In genomic region chr15:97000319-97001251, GRCm38 (mm10) we compare ENCODE assay signal across 8 mouse cellular contexts. TPM values are rescaled to one million over a fixed set of nuclear protein-coding genes. Genes with fewer than 3 reads are reported as not detected.
DNase-seq lines count a peak whose midpoint lies in the region; ATAC-seq and TF ChIP-seq lines count a peak whose summit lies in the region.

No protein-coding gene starts in this region.

- H3K27me3 ChIP-seq in kidney, postnatal 0 days (ENCODE audit: insufficient read depth, low read length) = no peaks in the 10 kb centered on the region

- ATAC-seq in kidney, postnatal 0 days (replicated peaks; ENCODE audit: low FRiP score, low read depth) = no peak
- ATAC-seq in megakaryocyte-erythroid progenitor cell, adult 5-6 weeks (replicated peaks; ENCODE audit: low FRiP score, low TSS enrichment, poor library complexity, severe bottlenecking) = no peak

- H3K27ac ChIP-seq in kidney, postnatal 0 days = peak overlapping the region; percentile 65

- peak; percentile 92 for DNase-seq in heart, adult 11 months
- DNase-seq in heart, adult 8-10 months (ENCODE audit: low spot score) = no peak
- DNase-seq in forelimb bud, embryonic 11.5 days (ENCODE audit: low read depth, low spot score) = peak; percentile 92
- peak; percentile 64 for DNase-seq in kidney, postnatal 0 days (ENCODE audit: low spot score)
- DNase-seq in mesoderm, embryonic 11.5 days (ENCODE audit: low read depth, low spot score) = peak; percentile 86
- no peak for DNase-seq in left cerebral cortex, adult 8-10 months (ENCODE audit: low spot score in 2 of 2)
- no peak for DNase-seq in spleen, adult 18-20 months

- peaks cover 14% of the 10 kb centered on the region for H3K4me1 ChIP-seq in kidney, postnatal 0 days (replicated peaks; ENCODE audit: insufficient read depth, low read length)

- no peaks in the 10 kb centered on the region for H3K36me3 ChIP-seq in kidney, postnatal 0 days (ENCODE audit: insufficient read depth, low read length)

- no peaks in the 10 kb centered on the region for H3K9me3 ChIP-seq in kidney, postnatal 0 days (replicated peaks; ENCODE audit: low read length)

- WGBS in kidney, postnatal 0 days = 27% methylated on average over 17 of the region's 17 CpGs

- no peak overlapping the region for H3K4me3 ChIP-seq in kidney, postnatal 0 days (replicated peaks; ENCODE audit: low read depth, low read length)

- H3K4me2 ChIP-seq in kidney, postnatal 0 days (ENCODE audit: low read length) = no peak overlapping the region

- TF ChIP-seq CTCF in kidney, postnatal 0 days (IDR thresholded peaks at IDR 0.05; ENCODE audit: low read depth) = no peak

- no peak overlapping the region for H3K9ac ChIP-seq in kidney, postnatal 0 days (ENCODE audit: low read depth, low read length)

RNA-seq across cellular contexts. Expression of gene Slc38a4, which starts 55.2 kb away (rescaled TPM):
- total RNA-seq in heart, adult 8-10 months (2022) = 1 to 10 TPM; 3.0 to 5.3 (median 3.7) TPM
- 38.4 and 41.3 TPM in 2 replicates for polyA plus RNA-seq in kidney, postnatal 0 days (2015; fragmentation: Nextera tagmentation; extraction: Ambion mirVana)
- total RNA-seq in megakaryocyte-erythroid progenitor cell, adult 5-6 weeks (2014; fragmentation: Nextera tagmentation) = not detected in 2 replicates
- not detected in 2 replicates for total RNA-seq in megakaryocyte-erythroid progenitor cell, adult 5-6 weeks (2017)
- 1 to 10 TPM in 1 of 4 experiments, under 1 TPM in 3; 0.58 to 1.3 (median 0.89) TPM for total RNA-seq in left cerebral cortex, adult 8-10 months (2022)

Comparison
In these comparisons a context has a peak if more than half of its experiments do, and no peak if none do; other contexts are left out.
1. DNase-seq: peak in heart, adult 11 months (single experiment), forelimb bud, embryonic 11.5 days (single experiment), kidney, postnatal 0 days (single experiment) and mesoderm, embryonic 11.5 days (single experiment); none in heart, adult 8-10 months (single experiment), left cerebral cortex, adult 8-10 months (0 of 2) and spleen, adult 18-20 months (0 of 2).